Mouse (Mus musculus) retina, adult 2 months (tissue): ENCODE results near the gene Mrpl47.
"Not testable (repeated sequence)": the region's sequence is repeated elsewhere in the genome, so short reads cannot be mapped to it uniquely, and the experiment has no call there.

Experiments used
- DNase-seq: peaks from one replicate; pipeline ENCODE4 v3.0.0-alpha.2; 2012; ENCODE audit warnings: low read depth, low spot score

The Mrpl47 gene

GRCm38 (mm10) chr3:32708052-32708367, 29.4 kb downstream of the Mrpl47 start:
- DNase-seq, result no peak

GRCm38 (mm10) chr3:32705647-32706348, 31.6 kb downstream of the Mrpl47 start, which contains the start of gene Actl6a:
Gene Actl6a, plus strand, starts transcription at chr3:32706298.
- DNase-seq, result not testable (repeated sequence)

GRCm38 (mm10) chr3:32704632-32705031, 32.8 kb downstream of the Mrpl47 start:
- DNase-seq, result not testable (repeated sequence)

- not testable (repeated sequence) for DNase-seq
These were observed 33.4 kb downstream of the Mrpl47 start for GRCm38 (mm10) chr3:32704021-32704420.

GRCm38 (mm10) chr3:32698228-32698863, 39.1 kb downstream of the Mrpl47 start:
- DNase-seq, result peak; percentile 64

- DNase-seq, result no peak
These were observed 41.8 kb downstream of the Mrpl47 start for GRCm38 (mm10) chr3:32695583-32695980.

GRCm38 (mm10) chr3:32694737-32695582, 42.4 kb downstream of the Mrpl47 start:
- no peak for DNase-seq

GRCm38 (mm10) chr3:32694211-32694610, 43.2 kb downstream of the Mrpl47 start:
- no peak for DNase-seq

GRCm38 (mm10) chr3:32691841-32692240, 45.6 kb downstream of the Mrpl47 start:
- no peak for DNase-seq

GRCm38 (mm10) chr3:32690901-32691300, 46.5 kb downstream of the Mrpl47 start:
- no peak for DNase-seq

- no peak for DNase-seq
These were observed 47.4 kb downstream of the Mrpl47 start for GRCm38 (mm10) chr3:32690008-32690407.

GRCm38 (mm10) chr3:32689567-32689999, 47.8 kb downstream of the Mrpl47 start:
- no peak for DNase-seq

- DNase-seq, result no peak
These were observed 50.2 kb downstream of the Mrpl47 start for GRCm38 (mm10) chr3:32687156-32687555.

- DNase-seq, result no peak
These were observed 50.9 kb downstream of the Mrpl47 start for GRCm38 (mm10) chr3:32686537-32686936.

- DNase-seq, result no peak
These were observed 52.8 kb downstream of the Mrpl47 start for GRCm38 (mm10) chr3:32684631-32685030.

- DNase-seq, result no peak
These were observed 54.4 kb downstream of the Mrpl47 start for GRCm38 (mm10) chr3:32682910-32683531.

GRCm38 (mm10) chr3:32676393-32676792, 61.0 kb downstream of the Mrpl47 start:
- no peak for DNase-seq
